Mouse (Mus musculus): ENCODE measurements around the gene Fabp1. TPM values are rescaled to one million over a fixed set of nuclear protein-coding genes. Genes with fewer than 3 reads are reported as not detected.

Gene Fabp1
- not detected for total RNA-seq (2021)

DNA sequence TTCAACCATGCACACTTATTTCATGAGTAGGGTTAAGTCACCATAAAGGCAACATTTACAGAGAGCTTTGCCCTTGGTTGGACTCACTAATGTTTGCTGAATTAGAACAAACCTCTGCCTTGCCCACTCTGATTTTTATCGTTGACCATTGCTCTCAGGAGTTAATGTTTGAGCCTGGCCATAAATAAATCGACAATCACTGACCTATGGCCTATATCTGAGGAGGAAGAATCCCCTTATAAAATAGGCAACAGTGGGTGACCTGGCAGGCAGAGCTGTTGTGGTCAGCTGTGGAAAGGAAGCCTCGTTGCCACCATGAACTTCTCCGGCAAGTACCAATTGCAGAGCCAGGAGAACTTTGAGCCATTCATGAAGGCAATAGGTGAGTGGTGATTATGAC is at the start of gene Fabp1:
Fabp1 (plus strand) TSS at position 216 of the 400 bp plus-strand sequence.
- DNase-seq, result no peak

DNA sequence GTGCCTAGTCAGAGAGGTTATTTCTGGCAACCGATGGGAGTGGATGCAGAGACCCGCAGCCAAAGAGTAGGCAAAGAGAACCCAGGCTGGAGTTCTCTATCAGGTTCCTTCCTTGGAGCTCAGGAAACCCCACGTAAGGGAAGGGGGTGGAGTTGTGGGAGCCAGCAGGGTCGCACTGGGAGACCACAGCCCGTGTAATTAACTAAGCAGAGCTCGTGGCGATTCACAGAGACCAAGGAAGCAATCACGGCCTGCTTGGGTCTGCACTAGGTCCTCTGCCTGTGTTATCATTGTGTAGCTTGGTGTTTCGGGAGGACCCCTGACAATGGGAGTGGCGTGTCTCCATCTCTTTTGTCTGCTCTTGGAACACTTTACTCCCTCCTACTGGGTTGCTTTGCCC is 48.5 kb upstream of the Fabp1 start:
- DNase-seq, result no peak

DNA sequence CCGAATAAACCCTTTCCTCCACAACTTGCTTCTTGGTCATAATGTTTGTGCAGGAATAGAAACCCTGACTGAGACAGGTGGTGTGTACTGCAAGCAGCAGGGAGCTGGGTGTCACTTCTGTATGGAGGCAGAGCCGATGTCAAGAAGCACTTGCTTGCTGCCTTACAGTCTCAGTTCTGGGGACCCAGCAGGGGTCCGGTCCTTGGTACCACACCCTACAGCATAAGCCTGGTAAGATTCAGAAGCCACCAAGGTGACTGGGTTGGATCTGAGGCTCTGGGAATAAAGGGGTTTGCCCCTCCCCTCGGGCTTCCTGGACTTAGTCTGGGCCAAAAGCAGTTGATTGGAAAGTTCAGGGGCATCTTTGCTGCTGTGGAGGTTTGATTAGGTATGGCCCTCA is 46.1 kb upstream of the Fabp1 start:
- no peak for DNase-seq

DNA sequence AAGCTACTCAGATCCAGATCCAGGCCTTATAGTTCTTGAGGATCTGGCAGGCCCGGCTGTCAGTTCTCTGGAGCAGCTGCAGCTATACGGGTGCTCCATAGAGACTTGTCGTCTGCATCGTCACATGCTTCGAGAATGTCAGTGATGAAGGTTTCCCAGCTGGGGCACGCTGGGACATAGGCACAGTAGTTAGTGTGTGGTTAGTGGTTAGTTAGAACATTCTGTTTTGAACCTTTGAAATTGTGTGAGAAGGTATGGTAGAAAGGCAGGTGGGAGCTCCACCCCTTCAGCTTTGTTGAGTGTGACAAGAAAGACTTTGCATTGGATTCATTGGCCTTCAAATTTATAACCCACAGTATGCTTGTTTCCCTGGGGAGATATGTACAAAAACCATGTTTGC is 44.8 kb upstream of the Fabp1 start:
- no peak for DNase-seq

DNA sequence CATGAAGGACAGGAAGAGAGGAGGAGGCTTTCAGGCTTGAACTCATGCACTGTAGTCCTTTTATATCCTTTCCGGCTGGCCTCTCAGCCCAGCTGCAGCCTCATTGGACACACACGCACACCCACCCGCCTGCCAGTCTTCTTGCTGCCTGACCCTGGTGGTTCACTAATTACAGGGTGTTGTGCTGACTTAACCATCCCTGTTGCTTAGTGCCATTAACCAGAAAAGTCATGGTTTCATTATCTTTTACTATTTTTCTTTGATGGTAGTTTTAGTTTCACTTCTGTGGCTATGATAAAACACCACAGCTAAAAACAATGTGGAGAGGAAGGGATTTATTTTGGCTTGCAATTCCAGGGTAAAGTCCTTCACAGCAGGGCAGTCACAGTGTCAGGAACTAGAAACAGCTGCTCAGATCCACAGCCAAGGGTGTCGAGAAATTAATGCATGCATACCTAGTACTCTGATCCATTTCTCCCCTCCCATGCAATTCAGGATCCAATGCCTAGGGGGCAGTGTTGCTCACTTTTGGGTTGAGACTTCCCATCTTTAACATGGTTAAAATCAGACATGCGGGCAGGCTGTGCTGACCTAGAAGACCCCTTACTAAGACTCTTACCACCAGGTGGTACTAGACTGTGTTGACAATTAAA is 42.8 kb upstream of the Fabp1 start:
- DNase-seq, result no peak

DNA sequence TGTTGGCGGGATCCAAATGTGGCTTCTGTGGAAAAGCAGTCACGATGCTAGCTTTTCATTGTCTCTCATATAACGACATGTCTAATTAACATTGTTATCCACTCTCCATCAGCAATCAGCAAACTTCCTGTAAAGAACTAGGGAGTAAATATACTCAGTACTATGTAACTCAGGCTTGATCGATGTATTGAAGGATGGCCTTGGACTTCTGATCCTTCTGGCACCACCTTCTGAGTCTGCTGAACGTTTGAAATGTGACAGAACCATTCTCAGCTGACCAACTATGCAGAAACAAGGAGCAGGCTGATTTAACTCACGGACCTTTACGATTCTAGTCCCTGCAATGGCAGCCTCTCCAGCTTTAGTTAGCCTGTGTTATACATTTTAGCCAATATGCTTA is 38.3 kb upstream of the Fabp1 start:
- no peak for DNase-seq

DNA sequence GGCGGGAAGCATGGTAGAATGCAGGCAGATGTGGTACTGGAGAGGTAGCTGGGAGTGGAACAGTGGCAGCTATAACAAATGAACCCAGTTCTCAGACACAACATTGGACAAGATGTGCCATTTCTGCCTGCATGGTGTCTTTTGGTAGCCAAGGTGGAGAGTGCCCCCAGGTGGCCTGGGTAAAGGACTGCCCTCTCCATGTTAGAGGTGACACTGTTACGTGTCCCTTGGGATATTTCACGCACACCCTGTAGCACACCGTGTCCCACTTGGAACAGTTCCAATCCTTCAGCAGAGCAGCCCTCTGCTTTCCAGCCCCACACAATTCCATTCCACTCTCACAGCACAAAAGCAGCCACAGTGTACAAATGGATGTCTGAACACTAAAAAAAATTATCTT is 37.4 kb upstream of the Fabp1 start:
- DNase-seq, result no peak

DNA sequence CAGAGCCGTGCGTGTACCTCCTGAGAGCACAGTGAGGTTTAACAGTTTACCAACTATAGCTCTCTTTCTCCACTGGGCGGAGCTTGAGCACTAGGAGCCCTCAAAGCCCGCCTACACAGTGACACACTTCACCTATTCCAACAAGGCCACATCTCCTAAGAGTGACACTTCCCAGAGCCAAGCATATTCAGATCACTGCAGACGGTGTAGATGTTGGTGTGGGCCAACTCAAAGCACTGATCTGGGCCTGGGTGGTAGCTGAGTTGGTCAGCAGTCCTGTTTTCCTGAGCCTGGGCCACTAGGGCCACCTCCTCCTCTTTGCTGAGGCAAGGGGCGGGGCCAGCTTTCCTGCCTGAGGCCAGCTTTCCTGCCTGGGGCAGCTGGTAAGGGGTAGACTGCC is 35.2 kb upstream of the Fabp1 start:
- DNase-seq, result no peak

DNA sequence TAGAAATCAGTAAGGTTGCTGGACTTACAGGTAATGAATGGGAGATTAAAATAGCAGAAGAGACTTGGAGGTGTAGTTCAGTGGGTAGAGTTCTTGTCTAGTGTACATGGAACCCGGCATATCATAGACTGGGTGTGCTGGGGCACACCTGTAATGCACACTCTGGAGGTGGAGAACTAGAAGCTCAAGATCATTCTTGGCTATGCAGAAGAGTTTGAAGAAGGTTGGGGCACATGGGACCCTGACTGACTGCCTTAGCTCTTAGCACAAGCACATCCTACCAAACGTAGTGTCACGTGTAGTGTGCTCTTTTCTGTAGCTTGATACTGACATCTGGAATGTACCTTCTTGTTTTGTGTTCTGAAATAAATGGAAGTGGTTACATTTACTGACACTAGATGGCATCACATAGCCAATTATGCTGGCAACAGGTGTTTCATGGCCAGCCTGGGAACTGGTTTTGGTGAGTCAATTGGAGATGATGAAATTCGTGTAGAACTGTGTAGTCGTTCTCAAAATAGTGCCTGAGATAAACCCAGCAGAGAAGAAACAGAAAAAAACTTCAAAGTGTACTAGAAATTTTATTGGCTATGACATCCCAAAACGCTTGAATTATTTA is 33.0 kb upstream of the Fabp1 start:
- DNase-seq, result no peak

DNA sequence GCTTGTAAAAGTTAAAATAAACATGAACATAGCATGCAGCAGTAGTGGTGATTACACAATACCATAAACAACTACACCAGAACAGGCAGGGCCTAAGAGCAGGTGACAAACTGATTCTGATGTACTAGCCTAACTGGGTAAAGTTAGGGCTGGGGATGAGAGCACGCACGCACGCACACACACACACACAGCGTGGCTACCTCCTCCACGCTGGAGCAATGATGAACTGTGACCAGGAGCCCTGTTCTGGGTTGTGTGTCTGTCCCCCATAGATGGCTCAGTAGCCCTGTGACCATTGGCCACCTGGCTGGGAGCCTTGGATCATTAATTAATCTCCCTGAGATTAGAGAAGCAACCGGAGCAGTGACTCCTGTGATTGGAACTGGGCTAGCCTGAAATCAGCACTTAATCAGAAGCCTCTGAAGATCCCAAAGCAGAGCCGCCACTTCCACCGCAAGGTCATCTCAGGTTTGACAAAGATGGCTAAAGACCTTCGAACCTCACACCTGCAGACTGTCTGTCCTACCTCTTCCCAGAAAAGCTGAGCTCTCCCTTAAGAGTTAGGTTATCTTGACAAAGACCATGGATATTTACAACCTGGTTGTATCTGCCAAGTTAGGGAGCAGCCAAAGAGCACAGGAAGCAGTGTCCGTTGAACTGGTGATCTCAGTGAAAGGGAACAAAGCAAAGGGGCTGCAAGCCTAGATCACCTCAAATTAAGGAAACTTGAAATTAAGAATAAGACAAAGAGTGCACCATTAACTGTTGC is 26.6 kb upstream of the Fabp1 start:
- DNase-seq, result no peak

DNA sequence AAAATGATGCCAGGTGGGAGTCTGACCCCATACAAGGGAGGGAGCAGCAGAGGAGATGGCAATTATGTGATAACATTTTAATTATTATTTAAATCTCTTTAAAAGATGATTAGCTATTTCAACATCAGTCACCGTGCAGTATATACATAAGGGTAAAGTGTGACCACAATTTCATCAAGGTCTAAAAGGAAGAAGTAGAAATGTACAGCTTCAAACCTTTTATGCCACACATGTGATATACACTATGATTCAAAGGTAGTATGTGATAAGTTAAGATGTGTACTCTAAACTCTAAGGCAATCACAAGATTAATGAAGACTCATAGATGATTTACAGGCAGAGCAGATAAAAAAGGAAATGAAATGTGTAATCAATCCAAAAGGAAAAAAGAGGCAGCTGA is 19.0 kb upstream of the Fabp1 start:
- DNase-seq, result no peak

DNA sequence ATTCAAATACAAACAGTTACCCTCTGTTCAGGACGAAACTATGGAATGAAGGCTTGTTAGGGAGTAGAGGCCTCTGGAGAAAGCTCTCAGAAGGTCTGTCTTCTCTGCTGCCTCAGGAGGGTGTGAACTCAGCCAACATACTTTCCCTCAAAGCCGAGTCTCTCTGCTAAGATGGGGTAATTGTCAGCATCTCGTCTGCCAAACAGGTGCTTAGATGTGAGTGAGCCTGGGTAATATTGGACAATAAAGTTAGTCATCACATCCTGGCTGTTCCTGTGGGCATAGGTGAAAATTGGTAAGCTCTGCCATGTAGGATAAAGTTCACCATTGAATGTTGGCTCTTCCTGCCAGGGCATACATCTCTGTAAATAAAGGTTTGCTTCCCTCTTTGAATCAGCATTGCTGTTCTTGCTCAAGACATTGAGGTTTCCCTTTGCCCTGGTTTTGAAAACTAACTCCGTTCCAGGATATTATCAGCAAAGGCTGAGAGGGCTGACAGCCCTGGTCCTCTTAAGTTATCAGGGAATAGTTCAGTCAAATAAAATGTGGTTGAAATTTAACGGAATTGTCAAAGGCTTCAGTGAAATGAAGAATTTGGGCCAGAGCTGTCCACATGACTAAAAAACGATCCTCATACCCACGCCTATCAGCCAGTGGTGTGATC is 14.6 kb upstream of the Fabp1 start:
- no peak for DNase-seq

DNA sequence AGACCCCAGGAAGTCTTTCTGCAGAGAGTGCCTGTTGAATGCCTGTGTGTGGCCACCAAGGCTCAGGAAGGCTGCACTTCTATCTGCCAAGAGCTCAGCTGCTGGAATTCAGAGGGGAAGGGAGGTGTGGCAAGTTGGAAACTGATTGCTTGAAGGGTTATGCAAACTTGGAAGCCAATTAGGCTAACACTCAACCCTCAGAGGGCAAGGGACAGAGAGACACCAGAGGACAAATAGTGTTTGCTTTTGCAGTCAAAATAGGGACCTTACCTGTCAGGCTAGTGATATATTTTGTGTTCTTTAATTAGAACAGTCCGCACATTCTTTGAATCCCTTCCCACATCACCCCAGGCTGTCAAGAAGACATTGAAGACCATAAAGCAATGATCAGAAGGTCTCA is 10.0 kb upstream of the Fabp1 start:
- DNase-seq, result no peak

DNA sequence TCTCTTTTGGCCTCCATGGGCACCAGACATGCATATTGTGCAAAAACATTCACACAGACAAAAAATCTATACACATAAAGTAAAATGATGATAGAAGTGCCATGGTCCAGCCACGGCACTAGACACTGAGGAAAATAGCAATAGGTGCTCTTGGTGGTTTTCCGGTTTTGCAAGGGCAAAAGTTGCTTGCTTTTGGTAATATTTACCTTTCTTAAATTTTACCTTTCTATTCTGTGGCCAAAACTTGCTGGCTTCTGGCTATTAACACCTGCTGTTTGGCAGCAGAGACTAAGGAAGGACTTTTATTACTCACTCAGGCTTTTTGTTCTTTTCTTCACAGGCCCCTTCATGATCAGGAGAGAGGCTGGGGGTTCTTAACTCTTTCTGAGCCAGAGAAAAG is 9.1 kb upstream of the Fabp1 start:
- DNase-seq, result no peak

DNA sequence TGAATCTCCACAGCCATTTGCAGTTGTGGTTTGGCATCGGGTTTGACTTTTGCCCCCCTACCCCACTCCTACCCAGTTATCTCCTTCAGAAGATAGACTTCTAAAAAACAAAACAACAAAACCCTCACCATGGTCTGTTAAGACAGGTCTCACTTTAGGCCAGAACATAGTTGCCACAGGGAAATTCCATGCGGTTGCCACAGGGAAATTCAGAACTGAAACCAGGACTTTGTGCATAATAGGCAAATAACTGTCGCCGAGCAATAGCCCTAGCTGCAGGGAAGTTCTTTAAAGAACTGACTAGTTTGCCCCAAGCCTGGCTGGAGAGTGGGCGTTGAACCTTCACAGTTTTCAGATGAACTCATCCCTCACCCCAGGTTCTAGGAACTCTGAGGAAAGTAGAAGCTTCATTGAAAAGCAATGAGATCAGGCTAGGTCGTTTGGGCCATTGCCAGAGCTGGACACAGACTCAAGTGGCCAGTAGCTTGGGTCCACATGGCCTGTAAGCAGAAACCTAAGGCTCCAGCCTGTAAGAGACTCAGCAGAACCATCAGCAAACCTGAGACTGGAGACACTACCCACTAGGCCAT is 6.4 kb upstream of the Fabp1 start:
- DNase-seq, result no peak

DNA sequence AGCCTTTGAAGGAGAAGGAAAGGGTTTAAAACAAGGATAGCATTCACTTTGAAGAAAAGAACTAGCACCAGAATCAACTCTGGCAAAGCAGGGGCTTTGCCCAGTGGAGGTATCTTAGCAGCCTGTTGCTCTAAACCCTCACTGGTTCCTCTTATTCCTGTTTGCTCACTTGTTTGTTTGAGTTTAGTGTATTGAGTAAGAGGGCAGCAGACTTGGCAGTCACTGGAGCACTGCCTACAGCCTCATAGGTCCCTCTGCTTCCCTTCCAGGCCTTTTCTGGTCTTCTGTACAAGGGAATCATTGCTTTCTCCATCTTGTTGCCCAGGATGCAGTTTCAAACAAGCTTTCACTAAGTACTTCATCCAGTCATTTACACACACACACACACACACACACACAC is 3.5 kb upstream of the Fabp1 start:
- no peak for DNase-seq

DNA sequence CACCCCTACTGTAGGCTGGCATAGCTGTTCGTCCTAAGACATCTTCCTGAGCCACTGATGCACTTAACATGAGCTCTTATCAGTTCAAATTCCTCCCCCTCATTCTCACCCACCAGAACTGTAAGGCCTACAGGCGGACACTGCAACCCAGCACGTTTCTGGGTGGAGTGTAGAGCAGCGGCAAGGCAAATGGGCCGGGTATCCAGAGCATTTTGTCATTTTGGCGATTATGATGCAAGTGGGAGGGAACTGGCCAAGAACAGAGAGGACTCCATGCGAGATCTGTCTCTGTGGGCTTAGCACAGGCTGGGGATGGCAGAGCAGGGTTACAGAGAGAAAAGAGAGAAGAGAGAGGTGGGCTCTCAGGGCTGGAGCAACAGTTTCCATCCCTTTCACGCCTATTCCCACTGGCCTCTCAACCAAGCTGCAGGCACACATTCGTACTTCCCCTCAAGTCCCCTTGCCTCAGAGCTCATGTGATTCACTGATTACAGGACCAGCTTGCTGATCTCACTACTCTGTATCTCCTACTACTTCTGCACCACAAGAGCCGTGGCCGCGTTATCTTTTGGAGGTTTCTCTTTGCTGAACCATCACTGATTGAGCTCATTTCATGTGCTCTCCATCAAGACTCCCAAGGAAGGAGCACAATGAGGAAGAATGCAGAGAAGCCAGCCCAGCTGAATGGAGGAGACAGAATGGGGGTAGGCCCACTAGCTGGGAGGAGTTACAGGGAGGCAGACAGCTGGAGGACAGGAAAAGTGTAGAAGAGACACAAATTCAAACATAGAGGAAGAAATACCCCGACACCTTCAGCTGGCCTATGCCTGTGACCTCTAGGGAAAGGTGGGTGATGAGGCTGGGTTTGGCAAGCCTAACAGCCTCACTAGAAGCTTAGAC is 1.7 kb upstream of the Fabp1 start:
- no peak for DNase-seq

DNA sequence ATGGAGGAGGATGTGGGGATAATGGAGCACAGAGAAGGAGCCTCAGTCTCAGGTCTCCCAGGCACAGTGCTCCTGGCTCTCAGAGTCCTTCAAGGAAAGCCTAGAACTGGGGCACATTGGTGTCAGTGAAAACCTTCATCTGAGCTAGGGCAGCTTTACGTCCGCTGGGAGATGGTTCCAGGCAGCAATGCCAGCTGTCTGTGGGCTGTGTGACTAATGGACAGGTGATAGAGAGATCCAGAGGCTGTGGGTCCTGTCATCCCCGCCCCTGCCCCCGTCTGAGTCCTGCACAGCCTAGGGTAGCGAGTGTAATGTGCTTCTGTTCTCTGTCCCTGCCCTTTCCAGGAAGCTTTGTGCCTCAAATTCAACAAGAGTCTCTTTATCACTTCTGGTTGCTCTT is 2.3 kb downstream of the Fabp1 start:
- no peak for DNase-seq

DNA sequence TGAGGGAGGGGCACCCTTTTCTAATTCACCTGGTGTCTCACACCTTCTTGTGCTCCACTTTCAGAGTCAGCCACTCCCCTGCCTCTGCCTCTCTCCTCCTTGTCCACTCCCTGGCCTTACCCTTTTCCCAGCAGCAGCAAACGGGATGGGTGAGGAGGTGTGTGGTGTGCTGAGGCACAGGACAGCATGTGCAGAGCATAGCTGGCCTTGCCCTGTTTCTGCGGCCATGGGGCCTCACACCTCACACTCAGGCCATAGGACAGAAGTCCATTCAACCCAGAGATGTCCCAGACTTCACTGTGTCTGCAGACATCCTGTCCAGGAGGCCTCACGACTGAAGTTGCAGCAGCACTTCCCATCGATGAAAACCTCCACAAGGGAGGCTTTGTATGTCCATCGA is 4.0 kb downstream of the Fabp1 start:
- no peak for DNase-seq

DNA sequence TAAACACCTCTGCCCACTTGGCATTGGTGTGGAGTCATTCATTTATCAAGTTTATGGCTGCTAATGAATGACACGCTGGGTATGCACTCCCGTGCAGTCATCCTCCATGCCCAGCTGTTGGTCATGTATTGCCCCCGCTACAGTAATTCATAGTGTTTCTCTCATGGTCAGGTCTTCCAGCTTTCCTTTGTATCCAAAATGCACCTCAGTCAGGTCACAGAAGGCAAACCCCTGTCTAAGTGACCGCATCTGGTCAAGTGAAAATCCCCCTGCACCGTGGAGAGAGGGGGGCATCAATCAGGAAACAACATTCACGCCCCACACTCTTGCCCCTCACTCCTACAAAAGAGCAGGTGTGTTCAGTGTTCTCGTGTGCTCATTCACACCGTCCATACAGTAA is 4.5 kb downstream of the Fabp1 start:
- DNase-seq, result no peak

DNA sequence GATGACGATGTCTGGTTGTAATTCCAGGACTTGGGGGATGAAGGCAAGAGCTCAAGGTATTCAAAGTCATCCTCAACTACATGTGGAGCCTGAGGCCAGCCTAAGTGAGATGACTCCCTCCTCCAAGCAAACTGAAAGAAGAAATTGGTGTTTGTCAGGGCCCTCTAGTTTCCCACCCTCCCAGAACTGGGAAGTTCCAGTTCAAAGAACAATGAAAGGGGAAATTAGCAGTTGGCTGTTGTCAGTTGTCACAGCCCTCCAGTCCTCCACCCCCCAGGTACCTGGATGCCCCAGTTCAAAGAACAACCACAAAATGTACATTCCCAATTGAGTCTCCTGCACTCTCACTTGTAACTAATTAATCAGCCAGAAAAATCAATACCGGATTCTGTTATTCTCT is 9.1 kb downstream of the Fabp1 start:
- DNase-seq, result no peak

DNA sequence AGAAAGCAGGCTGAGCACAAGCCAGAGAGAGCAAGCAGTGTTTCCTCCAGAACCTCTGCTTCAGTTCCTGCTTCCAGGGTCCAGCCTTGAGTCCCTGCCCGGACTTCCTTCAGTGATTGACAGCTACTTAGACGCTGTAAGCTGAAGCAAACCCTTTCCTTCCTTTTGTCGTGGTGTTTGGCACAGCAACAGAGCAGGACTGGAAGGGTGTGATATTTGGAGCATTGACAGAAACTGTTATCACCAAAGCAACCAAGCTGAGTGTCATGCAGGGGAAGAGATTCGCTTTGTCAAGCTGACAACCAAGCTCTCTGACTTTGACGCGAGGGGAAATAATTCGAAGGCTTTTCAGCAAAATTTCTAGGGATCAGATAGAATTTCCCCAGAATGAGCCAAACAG is 12.3 kb downstream of the Fabp1 start:
- no peak for DNase-seq

Measured in layer of hippocampus, postnatal 36 days (tissue).